Mouse (Mus musculus): ENCODE measurements around the gene Csrnp2. TPM values are rescaled to one million over a fixed set of nuclear protein-coding genes. Genes with fewer than 3 reads are reported as not detected.

Csrnp2 gene
- total RNA-seq, 2 experiments from 2014 or later = 33.8 to 38.0 TPM

- no peak for DNase-seq (ENCODE audit: low spot score in 2 of 2)
- intact Hi-C loops (cut with DNase I) = no loop called here
Observed at GRCm38 (mm10) chr15:100446887-100447286, 48.4 kb downstream of the Csrnp2 start.

DNA sequence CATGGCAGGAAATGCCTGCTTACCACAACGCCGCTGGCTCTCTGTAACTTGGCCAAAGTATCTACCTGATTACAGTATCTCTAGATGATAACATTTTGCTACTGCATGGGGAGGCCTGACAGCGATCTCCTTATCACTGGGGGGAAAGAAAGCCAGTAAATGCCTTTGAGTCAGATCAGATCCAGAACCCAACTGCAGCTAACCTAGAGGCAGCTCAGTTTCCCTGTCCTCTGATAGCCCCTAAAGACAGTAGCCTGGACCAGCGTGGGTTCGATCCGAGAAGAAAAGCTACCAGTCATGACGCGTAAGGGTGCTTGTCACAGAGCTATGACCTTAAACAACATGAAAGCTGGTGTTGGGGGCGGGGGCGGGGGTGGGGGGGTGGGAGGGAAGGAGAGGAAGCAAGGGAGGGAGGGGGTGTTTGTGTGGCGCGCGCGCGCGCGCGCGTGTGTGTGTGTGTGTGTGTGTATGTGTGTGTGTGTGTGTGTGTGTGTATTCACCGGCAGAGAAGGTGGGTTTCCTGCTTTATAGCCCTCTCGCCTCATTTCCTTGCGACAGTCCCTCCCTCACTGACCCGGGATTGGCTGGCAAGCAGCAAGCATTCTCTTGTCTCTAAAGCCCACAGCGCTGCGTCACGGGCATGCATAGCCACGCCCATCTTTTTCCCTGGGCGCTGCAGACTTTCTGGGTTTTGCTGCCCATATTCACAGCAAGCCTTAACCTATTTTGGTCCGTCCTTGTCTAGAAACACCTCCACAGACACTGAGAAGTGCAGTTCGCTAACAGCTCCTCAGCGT, 52.0 kb downstream of the Csrnp2 start:
- intact Hi-C loops (cut with DNase I) = loop anchor here (1.0 kb wide), 1 partner anchor 20 kb away; no protein-coding TSS in a partner anchor

GRCm38 (mm10) chr15:100436518-100436917, 58.8 kb downstream of the Csrnp2 start:
- DNase-seq (ENCODE audit: low spot score in 2 of 2) = no peak
- intact Hi-C loops (cut with DNase I) = no loop called here

More for the DNA sequence above, 52.0 kb downstream of the Csrnp2 start:
- peak; percentile 80 to 81 for DNase-seq (ENCODE audit: low spot score in 2 of 2)

GRCm38 (mm10) chr15:100436112-100436511, 59.2 kb downstream of the Csrnp2 start:
- DNase-seq (ENCODE audit: low spot score in 2 of 2) = no peak
- intact Hi-C loops (cut with DNase I) = no loop called here

DNA sequence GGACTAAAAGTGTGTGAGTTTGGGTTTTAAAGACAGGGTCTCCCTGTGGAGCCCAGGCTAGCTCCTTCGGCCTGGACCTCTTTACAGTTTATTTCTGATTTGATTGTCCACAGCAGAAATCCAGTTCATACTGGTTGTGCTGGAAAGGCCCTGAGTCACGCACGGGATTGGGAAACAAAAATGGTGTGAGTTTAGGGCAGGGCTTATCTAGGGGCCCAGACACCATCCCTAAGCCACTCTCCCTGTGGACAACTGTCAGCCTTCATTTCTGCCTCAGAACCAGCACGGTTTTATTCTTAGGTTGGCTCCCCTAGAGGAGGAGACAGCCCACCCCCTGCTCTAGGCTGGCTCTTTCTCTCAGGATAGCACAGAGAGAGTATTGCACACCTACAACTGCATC, 62.1 kb downstream of the Csrnp2 start:
- no peak for DNase-seq (ENCODE audit: low spot score in 2 of 2)

GRCm38 (mm10) chr15:100429959-100430565, 65.2 kb downstream of the Csrnp2 start:
- no peak for DNase-seq (ENCODE audit: low spot score in 2 of 2)
- intact Hi-C loops (cut with DNase I) = no loop called here

More for the DNA sequence above, 62.1 kb downstream of the Csrnp2 start:
- intact Hi-C loops (cut with DNase I) = no loop called here

Other genes with a start within 250 kb of the Csrnp2 start
- not detected for gene Tmprss12, start 214.7 kb downstream of the Csrnp2 start, total RNA-seq (2021)
- 10 to 100 TPM; 29.3 to 32.3 TPM for gene Mettl7a1, start 191.3 kb downstream of the Csrnp2 start, total RNA-seq (2021)
- under 1 TPM in 1 of 2 experiments, not detected in 1; 0.27 TPM for gene Mettl7a3, start 160.6 kb downstream of the Csrnp2 start, total RNA-seq (2021)
- not detected for gene Methig1, start 142.3 kb downstream of the Csrnp2 start, total RNA-seq (2021)
- gene Mettl7a2, start 142.3 kb downstream of the Csrnp2 start, total RNA-seq (2021) = under 1 TPM; 0.45 to 0.64 TPM
- not detected for gene Higd1c, start 130.9 kb downstream of the Csrnp2 start, total RNA-seq (2021)
- gene Gm5475, start 73.3 kb downstream of the Csrnp2 start, total RNA-seq (2021) = not detected
- 10 to 100 TPM; 57.9 to 60.6 TPM for gene Slc11a2, start 70.4 kb downstream of the Csrnp2 start, total RNA-seq (2021)
- 10 to 100 TPM; 60.7 to 60.8 TPM for gene Letmd1, start 26.5 kb downstream of the Csrnp2 start, total RNA-seq (2021)
- gene Tfcp2, start 56.5 kb upstream of the Csrnp2 start, total RNA-seq (2021) = 10 to 100 TPM; 26.2 to 33.1 TPM
- 100 to 1,000 TPM; 128 to 140 TPM for gene Pou6f1, start 104.5 kb upstream of the Csrnp2 start, total RNA-seq (2021)
- gene Dazap2, start 119.9 kb upstream of the Csrnp2 start, total RNA-seq (2021) = 100 to 1,000 TPM; 106 to 120 TPM
- gene Smagp, start 141.5 kb upstream of the Csrnp2 start, total RNA-seq (2021) = 1 to 10 TPM; 1.8 to 1.9 TPM
- gene Bin2, start 174.1 kb upstream of the Csrnp2 start, total RNA-seq (2021) = 1 to 10 TPM; 4.5 to 6.2 TPM
- gene Cela1, start 192.4 kb upstream of the Csrnp2 start, total RNA-seq (2021) = 1 to 10 TPM; 3.6 to 4.4 TPM
- 1 to 10 TPM; 3.7 to 7.7 TPM for gene Galnt6, start 233.9 kb upstream of the Csrnp2 start, total RNA-seq (2021)